Mouse (Mus musculus): Measurements from ENCODE around the gene Dlgap4.

- TF ChIP-seq CTCF (IDR thresholded peaks at IDR 0.05; ENCODE audit: control insufficient read depth, insufficient read depth, insufficient replicate concordance, low read depth, low read length) (no peak), POLR2A (IDR thresholded peaks at IDR 0.05; ENCODE audit: control insufficient read depth, low read depth, low read length) (no peak)
These were observed 11.8 kb downstream of the Dlgap4 start for GRCm38 (mm10) chr2:156625307-156625706.

Measured in testis, adult 2 months (tissue).